Mouse (Mus musculus): ENCODE data around the gene Ubxn1. TPM values are rescaled to one million over a fixed set of nuclear protein-coding genes. Genes with fewer than 3 reads are reported as not detected.
"Not testable (repeated sequence)": the region's sequence is repeated elsewhere in the genome, so short reads cannot be mapped to it uniquely, and the experiment has no call there.

The Ubxn1 gene
- 121 and 133 TPM in 2 replicates for polyA plus RNA-seq (2012; rRNA removed)

DNA sequence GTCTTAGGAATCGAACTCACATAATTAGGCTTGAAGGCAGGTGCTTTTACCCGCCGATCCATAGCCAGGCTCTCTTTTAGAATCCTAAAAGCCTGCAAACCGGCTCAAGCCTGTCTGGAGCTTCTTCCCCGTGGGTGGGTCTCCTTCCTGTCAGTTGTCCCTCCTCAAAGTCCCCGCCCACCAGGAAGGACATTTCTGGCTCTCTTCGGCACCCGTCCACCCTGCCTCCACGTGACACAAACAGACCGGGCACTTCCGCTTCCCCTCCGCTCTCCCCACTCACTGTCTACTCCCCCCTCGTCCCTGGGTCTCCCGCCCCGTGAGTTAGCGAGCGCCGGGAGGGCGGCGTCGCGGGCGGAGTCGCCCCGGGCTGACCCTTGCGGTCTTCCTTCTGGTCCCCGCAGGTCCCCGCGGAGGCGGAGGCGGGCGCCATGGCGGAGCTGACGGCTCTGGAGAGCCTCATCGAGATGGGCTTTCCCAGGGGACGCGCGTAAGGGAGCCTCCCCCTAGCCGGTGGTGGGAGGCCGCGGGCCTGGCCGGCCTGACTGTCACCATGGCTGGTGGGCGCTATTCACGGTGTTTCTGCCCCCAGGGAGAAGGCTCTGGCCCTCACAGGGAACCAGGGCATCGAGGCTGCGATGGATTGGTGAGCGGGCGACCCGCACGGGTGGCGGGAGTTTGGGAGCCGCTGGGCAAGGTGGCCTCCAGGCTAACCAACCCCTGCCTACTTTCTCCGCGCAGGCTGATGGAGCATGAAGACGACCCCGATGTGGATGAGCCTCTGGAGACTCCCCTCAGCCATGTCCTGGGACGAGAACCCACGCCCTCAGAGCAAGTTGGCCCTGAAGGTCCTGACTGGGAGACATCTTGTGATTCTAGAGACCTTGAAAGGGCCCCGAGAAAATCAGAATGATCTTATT, at the start of gene Ubxn1:
Gene Ubxn1, plus strand, starts transcription at position 230 of the 920 bp plus-strand sequence.
- DNase-seq, result peak; percentile 99
- no peaks in the 10 kb centered on the region for H3K27me3 ChIP-seq (replicated peaks; ENCODE audit: control insufficient read depth, insufficient read depth, low read length)
- under 1% methylated on average over 59 of the region's 59 CpGs for WGBS
- peak within 1 kb of the TSS; percentile 85 for H3K27ac ChIP-seq (ENCODE audit: insufficient read depth, low read depth, low read length)
- no peak for TF ChIP-seq CTCF (conservative IDR thresholded peaks at IDR 0.05; ENCODE audit: insufficient read depth, insufficient read length, low read depth, low read length)
- peak; percentile 11 for TF ChIP-seq POLR2A (IDR thresholded peaks at IDR 0.05; ENCODE audit: low read depth, low read length)
- peak within 1 kb of the TSS; percentile 95 for H3K4me3 ChIP-seq (ENCODE audit: insufficient read depth, low read depth, low read length)
- H3K4me1 ChIP-seq (ENCODE audit: control insufficient read depth, insufficient read depth, low read length), result peaks cover 4% of the 10 kb centered on the region; the same call in 1 of the 2 replicates
- H3K36me3 ChIP-seq (ENCODE audit: control insufficient read depth, insufficient read depth, low read length), result peaks cover 2% of the 10 kb centered on the region; the same call in 1 of the 2 replicates

DNA sequence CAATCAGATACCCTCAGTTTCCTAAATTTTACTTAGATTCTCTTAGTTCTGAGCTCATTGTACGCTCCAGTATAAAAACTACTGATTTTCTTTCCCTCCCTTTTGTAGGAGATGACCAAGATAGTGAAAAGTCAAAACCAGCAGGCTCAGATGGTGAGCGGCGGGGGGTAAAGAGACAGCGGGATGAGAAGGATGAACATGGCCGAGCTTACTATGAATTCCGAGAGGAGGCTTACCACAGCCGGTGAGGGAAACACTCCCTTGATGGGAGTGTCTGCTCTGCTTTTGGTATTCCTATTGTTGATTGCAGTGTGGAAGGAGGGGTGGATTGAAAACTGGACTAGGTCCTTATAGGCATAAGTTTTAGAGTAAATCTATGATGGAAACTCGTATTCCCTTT, 48.6 kb upstream of the Ubxn1 start:
- Histone ChIP-seq H3K4me3 (ENCODE audit: insufficient read depth, low read depth, low read length) (0 out of 2 replicates have a peak overlapping the region, but pooled peaks have one; percentile 13), H3K4me1 (ENCODE audit: control insufficient read depth, insufficient read depth, low read length) (peaks cover 3% of the 10 kb centered on the region; the same call in 1 of the 2 replicates)
- WGBS, result 37% methylated on average over 8 of the region's 8 CpGs

GRCm38 (mm10) chr19:8829660-8830059, 41.6 kb upstream of the Ubxn1 start, which contains the start of gene AC129217.1:
Gene AC129217.1, plus strand, starts transcription at chr19:8829773.
- DNase-seq, result peak; percentile 15
- WGBS, result 86% methylated on average over 8 of the region's 8 CpGs

More for the DNA sequence above, 48.6 kb upstream of the Ubxn1 start:
- TF ChIP-seq POLR2A (IDR thresholded peaks at IDR 0.05; ENCODE audit: low read depth, low read length) (no peak), CTCF (conservative IDR thresholded peaks at IDR 0.05; ENCODE audit: insufficient read depth, insufficient read length, low read depth, low read length) (no peak)
- DNase-seq, result no peak
- Histone ChIP-seq H3K27me3 (replicated peaks; ENCODE audit: control insufficient read depth, insufficient read depth, low read length) (no peaks in the 10 kb centered on the region), H3K27ac (ENCODE audit: insufficient read depth, low read depth, low read length) (no peak overlapping the region), H3K36me3 (ENCODE audit: control insufficient read depth, insufficient read depth, low read length) (peaks cover 16% of the 10 kb centered on the region)

DNA sequence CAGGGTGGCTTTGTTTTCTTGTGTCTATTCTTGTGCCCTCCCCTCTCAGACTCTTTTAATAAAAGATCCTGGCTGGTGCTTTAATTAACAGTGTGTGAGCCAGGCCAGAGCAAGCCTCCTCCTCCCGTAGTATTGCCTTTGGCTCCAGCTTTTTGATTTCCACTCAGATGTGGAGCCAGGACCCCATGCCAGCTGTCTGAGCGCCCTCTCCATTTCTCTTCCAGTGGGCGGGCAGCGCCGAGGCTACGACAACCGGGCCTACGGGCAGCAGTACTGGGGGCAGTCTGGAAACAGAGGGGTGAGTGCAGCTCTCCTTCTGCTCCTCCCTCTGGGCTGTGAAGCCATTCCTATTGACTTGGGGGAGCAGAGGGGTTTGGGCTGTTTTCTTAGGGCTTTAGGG, 40.6 kb upstream of the Ubxn1 start:
- Histone ChIP-seq H3K4me1 (ENCODE audit: control insufficient read depth, insufficient read depth, low read length) (no peaks in the 10 kb centered on the region), H3K27me3 (replicated peaks; ENCODE audit: control insufficient read depth, insufficient read depth, low read length) (no peaks in the 10 kb centered on the region), H3K36me3 (ENCODE audit: control insufficient read depth, insufficient read depth, low read length) (peaks cover 44% of the 10 kb centered on the region), H3K4me3 (ENCODE audit: insufficient read depth, low read depth, low read length) (no peak overlapping the region), H3K27ac (ENCODE audit: insufficient read depth, low read depth, low read length) (no peak overlapping the region)
- WGBS, result 88% methylated on average over 8 of the region's 8 CpGs
- no peak for DNase-seq
- TF ChIP-seq POLR2A (IDR thresholded peaks at IDR 0.05; ENCODE audit: low read depth, low read length), result no peak
- no peak for TF ChIP-seq CTCF (conservative IDR thresholded peaks at IDR 0.05; ENCODE audit: insufficient read depth, insufficient read length, low read depth, low read length)

More at GRCm38 (mm10) chr19:8829660-8830059, 41.6 kb upstream of the Ubxn1 start, which contains the start of gene AC129217.1:
- TF ChIP-seq POLR2A (IDR thresholded peaks at IDR 0.05; ENCODE audit: low read depth, low read length) (no peak), CTCF (conservative IDR thresholded peaks at IDR 0.05; ENCODE audit: insufficient read depth, insufficient read length, low read depth, low read length) (no peak)
- H3K4me1 ChIP-seq (ENCODE audit: control insufficient read depth, insufficient read depth, low read length), result no peaks in the 10 kb centered on the region
- no peaks in the 10 kb centered on the region for H3K27me3 ChIP-seq (replicated peaks; ENCODE audit: control insufficient read depth, insufficient read depth, low read length)
- no peak within 1 kb of the TSS for H3K4me3 ChIP-seq (ENCODE audit: insufficient read depth, low read depth, low read length)
- peaks cover 50% of the 10 kb centered on the region for H3K36me3 ChIP-seq (ENCODE audit: control insufficient read depth, insufficient read depth, low read length)
- H3K27ac ChIP-seq (ENCODE audit: insufficient read depth, low read depth, low read length), result no peak within 1 kb of the TSS

GRCm38 (mm10) chr19:8831262-8831661, 40.0 kb upstream of the Ubxn1 start:
- Histone ChIP-seq H3K4me1 (ENCODE audit: control insufficient read depth, insufficient read depth, low read length) (no peaks in the 10 kb centered on the region), H3K4me3 (ENCODE audit: insufficient read depth, low read depth, low read length) (no peak overlapping the region), H3K27ac (ENCODE audit: insufficient read depth, low read depth, low read length) (no peak overlapping the region), H3K36me3 (ENCODE audit: control insufficient read depth, insufficient read depth, low read length) (peaks cover 42% of the 10 kb centered on the region), H3K27me3 (replicated peaks; ENCODE audit: control insufficient read depth, insufficient read depth, low read length) (no peaks in the 10 kb centered on the region)
- no peak for DNase-seq
- WGBS, result 79% methylated on average over 11 of the region's 11 CpGs
- TF ChIP-seq POLR2A (IDR thresholded peaks at IDR 0.05; ENCODE audit: low read depth, low read length) (no peak), CTCF (conservative IDR thresholded peaks at IDR 0.05; ENCODE audit: insufficient read depth, insufficient read length, low read depth, low read length) (no peak)

DNA sequence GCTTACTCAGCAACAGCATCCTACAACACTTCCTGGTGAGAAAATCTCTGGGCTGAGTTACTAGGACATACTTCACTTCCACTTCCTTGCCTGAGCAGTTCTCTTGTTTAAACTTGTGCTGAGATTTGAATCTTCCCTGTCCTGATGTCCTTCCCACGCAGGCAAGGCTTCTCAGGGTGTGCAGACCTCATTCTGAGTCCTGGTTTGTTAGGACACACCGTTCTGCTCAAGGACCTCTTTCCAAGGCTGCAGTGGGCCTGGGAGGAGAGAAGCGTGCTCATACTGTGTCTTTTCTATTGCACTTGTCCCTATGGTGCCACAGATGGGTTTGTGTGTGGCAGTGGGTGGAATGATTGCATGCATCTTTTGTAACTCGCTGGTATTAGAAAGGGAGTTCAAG, 38.3 kb upstream of the Ubxn1 start:
- Histone ChIP-seq H3K27ac (ENCODE audit: insufficient read depth, low read depth, low read length) (no peak overlapping the region), H3K4me1 (ENCODE audit: control insufficient read depth, insufficient read depth, low read length) (no peaks in the 10 kb centered on the region), H3K27me3 (replicated peaks; ENCODE audit: control insufficient read depth, insufficient read depth, low read length) (no peaks in the 10 kb centered on the region), H3K4me3 (ENCODE audit: insufficient read depth, low read depth, low read length) (no peak overlapping the region), H3K36me3 (ENCODE audit: control insufficient read depth, insufficient read depth, low read length) (peaks cover 33% of the 10 kb centered on the region)
- no peak for DNase-seq
- TF ChIP-seq CTCF (conservative IDR thresholded peaks at IDR 0.05; ENCODE audit: insufficient read depth, insufficient read length, low read depth, low read length) (no peak), POLR2A (IDR thresholded peaks at IDR 0.05; ENCODE audit: low read depth, low read length) (no peak)
- WGBS, result 91% methylated on average over 4 of the region's 4 CpGs

DNA sequence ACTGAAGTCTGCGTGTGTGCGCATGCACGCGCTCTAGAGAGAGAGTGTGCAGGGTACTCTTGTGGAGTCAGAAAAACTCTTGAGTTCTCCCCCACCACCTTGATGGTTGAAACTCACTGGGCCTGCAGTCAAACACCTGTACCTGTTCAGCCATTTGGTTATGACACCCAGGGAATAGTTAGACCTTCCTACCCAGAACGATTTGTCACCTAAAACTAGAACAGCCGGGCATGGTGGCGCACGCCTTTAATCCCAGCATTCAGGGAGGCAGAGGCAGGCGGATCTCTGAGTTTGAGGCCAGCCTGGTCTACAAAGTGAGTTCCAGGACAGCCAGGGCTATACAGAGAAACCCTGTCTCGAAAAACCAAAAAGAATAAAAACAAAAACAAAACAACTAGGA, 35.0 kb upstream of the Ubxn1 start:
- not testable (repeated sequence) for H3K27ac ChIP-seq (ENCODE audit: insufficient read depth, low read depth, low read length); H3K27me3 ChIP-seq (replicated peaks; ENCODE audit: control insufficient read depth, insufficient read depth, low read length); H3K36me3 ChIP-seq (ENCODE audit: control insufficient read depth, insufficient read depth, low read length); H3K4me3 ChIP-seq (ENCODE audit: insufficient read depth, low read depth, low read length)
- peaks cover 18% of the 10 kb centered on the region for H3K4me1 ChIP-seq (ENCODE audit: control insufficient read depth, insufficient read depth, low read length)
- WGBS, result 91% methylated on average over 10 of the region's 10 CpGs
- DNase-seq, result peak; percentile 36
